Mouse (Mus musculus) heart, postnatal 25 days (tissue): Measurements from ENCODE around the gene Dhx30. TPM values are rescaled to one million over a fixed set of nuclear protein-coding genes. Genes with fewer than 3 reads are reported as not detected.
"Not testable (repeated sequence)": the region's sequence is repeated elsewhere in the genome, so short reads cannot be mapped to it uniquely, and the experiment has no call there.

ENCODE experiments used
- DNase-seq: peaks from one replicate; pipeline ENCODE4 v3.0.0; 2022; ENCODE audit warnings: low spot score
- intact Hi-C: fragments of 180-260 bp; cut with DNase I; formaldehyde crosslinking; loops from one replicate; pipeline ENCODE4 v1.15.1; 2025
- total RNA-seq, 2 experiments: library from RNA; stranded (reverse); gene quantifications; 2 replicates each; pipeline ENCODE4 v1.2.3; 2021

Gene Dhx30
- total RNA-seq, 2 experiments from 2014 or later = 62.2 to 63.5 TPM

DNA sequence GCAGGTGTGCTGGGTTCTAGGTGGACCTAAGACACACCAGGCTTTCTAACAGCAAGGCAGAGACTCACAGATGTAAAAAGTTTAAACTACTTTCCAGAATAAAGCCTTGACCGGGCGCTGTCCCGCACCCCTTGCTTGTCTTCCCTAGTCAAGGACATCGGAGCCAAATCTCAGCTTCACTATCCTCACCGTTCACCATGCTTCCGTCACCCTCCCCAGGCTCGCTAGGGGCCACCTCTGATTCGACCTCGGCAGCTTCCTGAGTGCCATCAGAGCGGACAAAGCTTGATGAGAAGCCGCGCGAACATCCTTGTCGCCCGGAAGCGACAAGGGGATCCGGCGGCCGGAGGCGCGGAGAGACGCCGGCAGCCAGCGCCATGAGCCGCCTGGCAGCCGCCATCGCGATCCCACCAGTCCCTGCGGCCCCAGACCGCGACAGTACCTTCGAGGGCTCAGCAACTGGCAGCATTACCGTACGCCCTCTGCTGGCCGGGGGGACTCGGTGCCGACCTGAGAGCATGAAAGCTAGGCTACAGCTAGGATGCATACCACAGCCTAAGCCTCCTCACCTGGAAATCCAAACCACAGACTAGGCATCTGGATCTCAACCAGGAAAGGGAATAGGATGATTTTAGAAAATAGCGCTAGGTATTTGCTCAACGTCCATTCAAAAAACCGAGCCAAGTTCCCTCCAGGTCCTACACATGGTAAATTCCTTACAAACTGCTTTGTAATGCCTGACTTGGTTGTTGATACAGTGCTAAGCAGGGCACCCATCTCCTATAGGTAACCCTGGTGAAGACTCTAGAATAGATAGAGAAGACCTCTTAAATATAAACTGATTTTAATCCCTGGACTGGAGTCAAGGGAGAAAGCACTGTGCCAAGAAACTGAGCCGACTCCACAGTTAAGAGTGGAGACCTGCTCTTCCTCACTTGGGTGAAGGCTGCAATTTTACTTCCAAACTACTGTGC lies 16.7 kb downstream of the Dhx30 start:
- intact Hi-C loops = loop anchor here (1.0 kb wide), 1 partner anchor 209 kb away; no protein-coding TSS in a partner anchor
- peak; percentile 75 for DNase-seq

- no peak for DNase-seq
- intact Hi-C loops = loop anchor here (5.0 kb wide), 1 partner anchor 115 kb away; no protein-coding TSS in a partner anchor
Observed at GRCm38 (mm10) chr9:110097791-110098190, 19.8 kb downstream of the Dhx30 start.

DNA sequence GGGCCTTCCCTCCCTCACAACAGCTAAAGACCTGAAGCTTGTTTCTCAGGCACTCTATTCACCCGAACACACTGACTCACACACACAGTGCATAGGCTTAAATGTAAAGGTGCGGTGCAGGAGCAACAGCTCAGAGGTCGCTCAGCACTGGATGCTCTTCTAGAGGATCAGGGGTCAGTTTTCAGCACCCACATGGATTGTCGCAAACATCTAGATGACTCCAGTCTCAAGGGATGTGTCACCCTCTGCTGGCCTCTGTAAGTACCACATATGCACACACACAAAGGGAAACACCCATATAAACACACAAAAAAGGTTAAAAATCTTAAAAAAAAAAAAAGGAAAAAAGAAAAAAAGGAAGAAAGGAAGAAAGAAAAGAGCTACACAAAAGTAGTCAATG lies 22.9 kb downstream of the Dhx30 start:
- no peak for DNase-seq
- intact Hi-C loops = loop anchor here (5.0 kb wide), 1 partner anchor 112 kb away; no protein-coding TSS in a partner anchor

DNA sequence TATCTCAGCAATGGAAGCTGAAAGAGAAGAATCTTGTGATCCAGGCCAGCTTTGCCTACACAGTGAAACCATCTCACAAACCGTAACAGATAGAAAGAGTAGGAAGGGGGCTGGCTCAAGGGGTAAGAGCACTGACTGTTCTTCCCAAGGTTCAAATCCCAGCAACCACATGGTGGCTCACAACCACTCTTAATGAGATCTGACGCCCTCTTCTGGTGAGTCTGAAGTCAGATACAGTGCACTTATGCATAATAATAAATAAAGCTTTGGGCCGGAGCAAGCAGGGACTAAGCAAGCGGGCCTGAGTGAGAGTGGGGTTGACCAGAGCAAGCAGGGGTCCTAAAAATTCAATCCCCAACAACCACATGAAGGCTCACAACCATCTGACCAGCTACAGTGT lies 24.3 kb downstream of the Dhx30 start:
- no peak for DNase-seq
- intact Hi-C loops = no loop called here

DNA sequence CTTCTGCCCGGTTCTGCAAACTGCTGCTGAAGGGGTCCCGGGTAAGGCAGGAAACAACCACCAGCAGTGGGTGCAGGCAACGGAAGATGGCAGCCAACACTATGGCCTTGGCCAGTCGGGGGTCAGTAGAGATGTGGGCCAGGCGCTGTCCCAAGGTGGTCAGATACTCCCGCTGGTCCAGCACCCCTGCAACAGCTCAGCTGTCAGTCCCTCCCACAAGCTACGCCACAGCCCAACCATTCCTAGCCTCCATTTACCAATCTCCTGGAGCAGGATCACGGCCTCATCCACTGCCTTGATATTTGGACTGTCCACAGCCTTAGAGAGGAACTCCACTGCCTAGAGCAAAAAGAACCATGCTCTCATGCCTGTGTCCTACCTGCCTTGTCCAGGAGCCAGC lies 31.9 kb downstream of the Dhx30 start:
- DNase-seq = no peak
- intact Hi-C loops = no loop called here

GRCm38 (mm10) chr9:110084201-110084964 lies 33.2 kb downstream of the Dhx30 start:
- intact Hi-C loops = no loop called here
- no peak for DNase-seq

DNA sequence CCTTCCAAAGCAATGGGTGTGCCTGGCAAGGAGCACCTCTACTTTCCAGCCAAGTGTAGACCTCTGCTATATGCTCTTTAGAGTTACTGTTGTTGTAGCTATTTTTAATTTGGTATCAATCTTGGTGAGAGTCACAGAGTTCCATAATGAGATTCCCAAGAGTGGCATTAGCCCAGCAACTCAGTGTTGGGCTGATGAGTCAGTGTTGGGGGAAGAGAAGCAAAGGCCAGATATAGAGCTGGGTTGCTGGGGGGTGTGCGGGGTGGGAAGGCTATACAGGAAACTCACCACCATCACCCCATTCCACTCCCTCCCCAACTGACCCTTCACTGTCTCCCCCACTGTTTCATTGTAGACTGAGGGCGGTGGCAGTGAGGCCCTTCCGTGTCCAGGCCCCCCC lies 36.6 kb downstream of the Dhx30 start:
- DNase-seq = no peak
- intact Hi-C loops = no loop called here

DNA sequence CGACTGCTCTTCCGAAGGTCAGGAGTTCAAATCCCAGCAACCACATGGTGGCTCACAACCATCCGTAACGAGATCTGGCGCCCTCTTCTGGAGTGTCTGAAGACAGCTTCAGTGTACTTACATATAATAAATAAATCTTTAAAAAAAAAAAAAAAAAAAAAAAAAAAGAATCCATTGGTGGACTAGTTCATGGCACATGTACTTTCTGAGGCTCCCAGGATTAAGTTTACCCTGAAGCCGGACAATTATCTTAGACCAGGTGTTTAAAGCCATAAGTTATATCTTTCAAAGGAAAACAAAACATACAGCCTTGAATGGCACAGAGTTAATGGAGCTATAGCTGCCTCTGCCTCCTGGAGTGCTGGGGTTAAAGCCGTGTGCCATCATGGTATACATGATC lies 41.2 kb downstream of the Dhx30 start:
- DNase-seq, intact Hi-C loops: not testable (repeated sequence)

- no peak for DNase-seq
- intact Hi-C loops = loop anchor here (1.0 to 5.0 kb wide), 3 partner anchors 87 to 180 kb away; partner anchors contain the start of gene Map4
Observed at GRCm38 (mm10) chr9:110071843-110072242, 45.8 kb downstream of the Dhx30 start.

DNA sequence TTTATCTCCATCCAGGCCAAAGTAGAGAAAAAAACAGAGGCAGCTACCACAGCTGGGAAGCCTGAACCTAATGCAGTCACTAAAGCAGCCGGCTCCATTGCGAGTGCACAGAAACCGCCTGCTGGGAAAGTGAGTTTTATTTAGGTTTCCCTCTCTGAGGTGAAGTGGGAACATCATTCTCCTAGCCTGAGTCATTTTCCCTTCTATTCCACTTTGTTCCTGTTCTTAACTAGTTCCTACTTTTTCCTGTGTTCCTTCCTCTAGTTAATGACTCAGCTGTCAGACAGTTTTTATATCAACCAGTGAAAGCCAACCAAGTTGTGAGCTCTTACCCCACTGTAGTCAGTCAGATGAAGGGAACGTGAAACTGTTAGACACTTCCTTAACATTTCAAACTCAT lies 46.6 kb downstream of the Dhx30 start:
- no peak for DNase-seq
- intact Hi-C loops = loop anchor here (5.0 kb wide), 1 partner anchor 139 kb away; the partner anchor contains the start of gene Map4

DNA sequence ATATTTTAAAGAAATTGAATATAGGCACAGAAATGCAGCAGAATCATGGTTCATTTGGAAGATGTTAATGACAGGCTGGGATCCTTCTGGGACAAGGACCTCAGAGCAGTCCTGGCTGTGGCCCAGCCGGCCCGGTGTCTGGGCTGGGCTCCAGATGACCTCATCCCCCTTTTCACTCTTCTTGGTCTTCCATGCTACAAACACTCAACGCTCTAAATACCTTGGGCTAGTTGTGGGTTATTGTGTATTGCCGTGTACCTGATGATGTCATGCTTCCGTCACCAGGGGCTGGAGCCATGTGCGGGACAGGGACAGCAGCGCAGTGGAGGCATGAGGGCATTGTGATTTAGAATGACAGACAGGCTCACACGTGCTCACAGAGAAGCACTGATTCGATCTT lies 47.3 kb downstream of the Dhx30 start:
- peak; percentile 51 for DNase-seq
- intact Hi-C loops = loop anchor here (5.0 kb wide), 1 partner anchor 138 kb away; the partner anchor contains the start of gene Map4

DNA sequence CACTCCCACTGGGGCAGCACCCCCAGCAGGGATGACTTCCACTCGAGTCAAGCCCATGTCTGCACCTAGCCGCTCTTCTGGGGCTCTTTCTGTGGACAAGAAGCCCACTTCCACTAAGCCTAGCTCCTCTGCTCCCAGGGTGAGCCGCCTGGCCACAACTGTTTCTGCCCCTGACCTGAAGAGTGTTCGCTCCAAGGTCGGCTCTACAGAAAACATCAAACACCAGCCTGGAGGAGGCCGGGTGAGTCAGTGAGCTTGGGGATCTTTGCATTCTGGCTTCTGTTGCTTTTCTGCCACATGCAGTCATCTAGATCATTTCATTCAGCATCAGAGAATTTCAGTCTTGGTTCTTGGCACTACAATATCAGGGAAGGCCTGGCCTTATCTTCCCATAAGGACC lies 48.9 kb downstream of the Dhx30 start:
- no peak for DNase-seq
- intact Hi-C loops = no loop called here

- no peak for DNase-seq
- intact Hi-C loops = no loop called here
Observed at GRCm38 (mm10) chr9:110064641-110065040, 53.0 kb downstream of the Dhx30 start.

DNA sequence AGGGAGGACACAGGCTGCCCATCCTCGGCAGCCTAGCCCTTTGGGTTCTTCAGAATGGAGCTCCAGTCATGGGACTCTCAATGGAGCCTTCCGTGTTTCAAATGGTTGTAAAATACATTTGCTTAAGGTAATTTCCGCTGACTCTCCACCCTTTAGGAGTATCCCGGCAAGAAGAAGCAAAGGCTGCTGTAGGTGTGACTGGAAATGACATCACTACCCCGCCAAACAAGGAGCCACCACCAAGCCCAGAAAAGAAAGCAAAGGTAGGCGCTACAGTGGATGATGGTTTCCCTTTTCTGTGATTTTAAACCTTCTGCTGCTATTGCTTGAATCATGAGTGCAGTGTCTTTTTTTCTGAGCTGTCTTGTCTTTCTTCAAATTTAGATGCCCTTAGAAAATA lies 54.8 kb downstream of the Dhx30 start:
- DNase-seq = no peak
- intact Hi-C loops = no loop called here

DNA sequence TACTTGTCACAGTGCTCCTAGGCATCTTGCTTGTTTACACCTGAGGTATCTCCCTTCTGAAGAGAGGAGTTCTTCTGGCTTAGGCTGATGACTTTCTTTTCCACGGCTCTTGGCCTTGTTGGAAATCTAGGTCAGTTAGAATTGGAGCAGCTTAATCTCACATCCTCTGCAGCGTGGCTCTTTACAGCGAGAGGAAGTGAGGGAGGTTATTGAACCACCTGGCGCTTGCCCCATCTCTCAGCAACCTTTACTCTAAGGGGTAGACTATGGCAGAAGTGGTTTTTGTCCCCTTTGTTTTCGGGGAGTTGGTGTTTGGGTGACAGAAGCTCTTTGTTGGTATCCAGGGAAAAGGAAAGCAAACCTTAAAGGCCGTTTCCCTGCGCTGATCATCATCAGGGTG lies 55.2 kb downstream of the Dhx30 start:
- intact Hi-C loops = no loop called here
- no peak for DNase-seq

DNA sequence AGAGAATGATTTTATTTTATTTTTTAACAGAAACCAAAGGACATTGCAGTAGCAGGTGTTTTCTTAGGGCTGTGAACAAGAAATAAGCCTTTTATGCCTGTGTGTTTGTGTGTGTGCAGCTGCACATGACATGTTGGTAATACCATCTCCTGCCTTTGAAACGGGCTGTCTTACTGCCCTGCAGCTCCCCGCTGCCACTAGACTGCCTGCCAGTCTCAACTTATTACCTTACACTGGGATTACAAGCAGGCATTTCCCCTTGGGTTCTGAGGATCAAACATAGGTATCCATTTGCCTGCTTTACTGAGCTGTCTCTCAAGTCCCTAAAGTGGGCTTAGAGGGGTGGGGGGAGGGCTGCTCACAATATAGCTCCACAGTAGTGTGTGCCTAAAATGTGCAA lies 56.9 kb downstream of the Dhx30 start:
- intact Hi-C loops = no loop called here
- no peak for DNase-seq

GRCm38 (mm10) chr9:110057200-110057599 lies 60.4 kb downstream of the Dhx30 start:
- no peak for DNase-seq
- intact Hi-C loops = no loop called here

DNA sequence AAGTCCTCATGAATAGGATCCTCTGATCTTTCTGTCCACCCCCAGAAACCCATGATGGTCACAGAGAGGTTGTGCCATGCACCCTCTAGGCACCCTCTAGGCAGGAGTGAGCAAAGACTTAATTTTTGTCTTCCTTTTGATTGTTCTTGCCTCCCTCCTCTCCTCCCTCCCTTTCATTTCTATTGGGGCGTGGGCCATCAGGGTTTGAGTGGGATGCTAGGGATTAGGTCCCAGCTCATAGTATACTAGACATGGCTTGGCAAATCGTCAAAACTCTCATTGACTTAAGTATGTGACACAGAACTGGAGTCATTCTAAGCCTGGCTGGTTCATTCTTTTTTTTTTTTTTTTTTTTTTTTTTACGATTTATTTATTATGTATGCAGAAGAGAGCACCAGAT lies 62.8 kb downstream of the Dhx30 start:
- no peak for DNase-seq
- intact Hi-C loops = no loop called here

GRCm38 (mm10) chr9:110054080-110054421 lies 63.6 kb downstream of the Dhx30 start:
- DNase-seq = no peak
- intact Hi-C loops = no loop called here

DNA sequence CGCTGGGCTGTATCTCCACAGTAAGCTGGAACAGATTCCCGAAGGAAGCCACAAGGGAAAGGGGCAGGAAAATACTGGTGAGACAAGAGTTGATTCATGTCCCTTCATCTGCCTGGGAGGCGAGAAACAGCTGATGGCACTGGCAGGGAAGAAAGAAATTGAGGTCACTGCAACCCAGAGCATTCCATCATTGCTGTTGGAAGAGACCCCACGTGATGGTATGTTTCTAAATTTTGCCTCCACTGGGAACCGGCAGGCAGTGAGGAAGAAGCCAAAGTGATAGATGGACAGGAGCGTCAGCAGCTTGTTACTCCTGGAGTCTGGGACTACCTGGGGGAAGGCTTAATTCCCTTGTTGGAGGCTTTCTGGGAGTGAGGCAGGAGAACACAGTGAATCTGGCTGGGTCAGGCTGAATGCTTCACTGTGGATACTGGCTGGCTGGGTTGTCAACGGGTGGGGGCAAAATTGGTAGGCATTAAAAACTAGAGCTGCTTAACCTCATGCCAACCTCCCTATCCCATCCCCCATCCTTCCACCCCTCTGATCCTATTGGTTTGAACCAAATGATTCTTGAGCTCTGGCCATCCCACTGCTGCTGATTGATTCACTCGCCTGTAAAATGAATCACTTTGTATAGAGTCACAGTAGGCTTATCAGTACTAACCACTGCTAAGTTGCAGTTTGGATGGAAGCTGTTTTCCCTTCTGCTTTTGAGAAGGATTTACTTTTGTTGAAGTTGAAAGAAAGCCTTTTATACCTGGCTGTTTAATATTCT lies 64.1 kb downstream of the Dhx30 start:
- DNase-seq = no peak
- intact Hi-C loops = no loop called here
